Mouse (Mus musculus) gastrocnemius, postnatal 10 days (tissue): ENCODE results near the gene Sarnp. TPM values are rescaled to one million over a fixed set of nuclear protein-coding genes. Genes with fewer than 3 reads are reported as not detected.
A peak's percentile ranks its signal among the peaks of the same experiment; 100 is the strongest.

Source experiments
- DNase-seq: peaks from one replicate; pipeline ENCODE4 v3.0.0; 2021; ENCODE audit warnings: mixed read lengths
- total RNA-seq, 2 experiments: library from RNA; stranded (reverse); gene quantifications; 2 replicates each; pipeline ENCODE4 v1.2.3; 2021

Sarnp gene
- total RNA-seq, 2 experiments from 2014 or later, result 45.3 to 45.4 TPM

- DNase-seq, result no peak
Observed at GRCm38 (mm10) chr10:128890383-128891295, 73.5 kb downstream of the Sarnp start.

DNA sequence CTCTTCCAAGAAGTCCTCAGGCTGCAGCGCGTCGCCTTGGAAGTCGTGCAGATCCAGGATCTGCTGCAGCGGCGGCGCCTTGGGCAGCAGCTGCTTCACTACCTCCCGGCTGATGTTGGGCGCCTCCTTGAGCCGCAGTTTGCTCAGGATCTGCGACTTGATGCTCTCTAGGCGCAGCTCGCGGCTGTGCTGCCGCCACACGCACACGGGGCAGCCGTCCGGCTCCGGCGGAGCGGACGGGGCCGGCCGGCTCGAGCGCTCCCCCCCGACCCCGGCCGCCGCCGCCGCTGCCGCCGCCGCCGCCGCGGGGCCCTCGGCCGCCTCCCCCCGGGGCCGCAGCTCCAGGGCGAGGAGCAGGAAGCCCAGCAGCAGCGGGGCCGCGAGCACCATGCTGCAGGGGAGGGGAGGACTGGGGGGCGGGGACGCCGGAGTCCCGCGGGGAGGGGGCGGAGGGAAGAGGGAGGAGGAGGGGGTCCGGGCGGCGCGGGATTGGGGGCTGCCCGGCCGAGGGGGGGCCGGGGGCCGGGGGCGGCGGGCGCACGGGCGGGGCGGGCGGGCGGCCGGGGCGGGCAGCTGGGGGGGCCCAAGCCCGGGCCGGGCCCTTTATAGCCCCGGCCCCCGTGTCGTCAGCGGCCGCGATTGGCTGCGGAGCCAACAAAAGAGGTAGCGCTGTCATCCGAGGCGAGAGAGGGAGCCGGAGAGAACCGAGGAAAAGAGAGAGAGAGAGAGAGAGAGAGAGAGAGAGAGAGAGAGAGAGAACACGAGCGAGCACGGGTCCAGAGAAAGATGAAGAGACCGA is 74.4 kb downstream of the Sarnp start, which contains the start of gene Gdf11:
Gene Gdf11 (minus strand): TSS at position 423 of the 799 bp plus-strand sequence.
- DNase-seq, result peak; percentile 59

DNA sequence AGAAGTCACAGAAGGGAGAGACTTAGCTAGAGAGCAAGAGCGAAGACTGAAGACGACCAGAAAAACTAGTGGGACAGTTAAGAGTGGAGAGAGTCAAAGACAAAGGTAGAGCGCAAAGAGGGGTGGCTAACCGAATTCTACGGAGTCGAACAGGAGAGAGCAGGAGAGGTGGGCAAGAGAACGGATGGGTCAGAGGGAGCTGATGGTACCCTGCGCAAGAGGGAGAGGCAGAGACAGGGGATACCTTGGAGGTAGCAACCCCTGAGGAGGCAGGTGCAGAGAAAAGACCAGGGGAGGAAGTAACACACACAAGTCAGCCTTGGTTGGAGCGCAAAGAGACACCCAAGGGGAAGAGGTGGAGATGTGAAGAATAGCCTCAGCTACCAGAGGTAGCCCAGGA is 75.1 kb downstream of the Sarnp start:
- DNase-seq, result no peak

DNA sequence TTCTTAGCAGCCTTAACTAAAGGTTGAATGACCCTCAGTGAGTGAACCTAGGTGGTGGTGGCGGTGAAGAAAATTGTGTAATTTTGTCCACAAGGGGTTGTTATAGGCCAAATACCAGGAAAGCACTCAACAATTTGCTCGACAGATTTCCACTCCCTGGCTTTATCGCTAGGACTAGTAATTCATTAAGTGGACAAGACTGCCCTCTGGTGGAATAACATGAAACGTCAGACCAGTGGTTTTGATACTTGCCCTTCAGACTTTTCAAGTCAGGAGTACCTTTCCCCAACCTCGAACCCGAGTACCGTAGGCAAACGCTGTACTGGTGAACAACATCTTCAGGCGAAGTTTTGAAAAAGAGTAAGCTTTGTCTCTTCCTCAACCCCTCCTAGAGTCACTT is 78.3 kb downstream of the Sarnp start:
- peak; percentile 66 for DNase-seq

DNA sequence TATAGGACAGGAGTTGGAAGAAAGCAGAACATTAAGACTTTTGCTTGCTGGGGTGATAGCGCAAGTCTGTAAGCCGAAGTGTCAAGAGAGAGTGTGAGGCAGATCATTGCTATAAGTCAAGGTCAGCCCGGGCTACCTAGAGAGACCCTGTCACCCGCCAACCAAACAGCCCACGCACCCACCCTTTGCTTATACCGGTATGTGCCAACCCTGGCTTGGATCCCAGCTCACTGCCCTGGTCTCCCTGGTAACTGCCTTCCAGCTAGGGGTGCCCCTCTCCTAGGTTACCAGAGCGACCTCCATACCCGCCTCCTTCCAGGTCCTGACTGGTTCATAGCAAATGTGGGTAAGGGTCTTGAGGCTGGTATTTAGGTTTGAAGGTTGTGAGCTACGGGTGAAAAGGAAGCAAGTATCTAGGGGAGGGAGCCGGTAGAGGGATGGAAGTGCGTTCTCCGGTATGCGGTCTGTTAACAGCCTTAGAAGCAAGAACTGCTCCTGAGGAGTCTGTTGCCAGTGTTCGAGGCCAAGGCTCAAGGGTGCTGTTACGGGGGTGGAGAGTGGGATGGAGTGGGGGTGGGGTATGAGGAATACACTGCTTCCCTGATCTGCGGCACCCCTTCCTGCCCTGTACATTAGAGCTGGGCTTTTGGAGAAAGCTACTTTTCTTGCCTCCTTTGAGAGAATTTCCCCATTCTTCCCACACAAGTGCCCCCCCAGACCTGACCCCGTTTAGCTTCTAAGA is 79.0 kb downstream of the Sarnp start:
- DNase-seq, result no peak

DNA sequence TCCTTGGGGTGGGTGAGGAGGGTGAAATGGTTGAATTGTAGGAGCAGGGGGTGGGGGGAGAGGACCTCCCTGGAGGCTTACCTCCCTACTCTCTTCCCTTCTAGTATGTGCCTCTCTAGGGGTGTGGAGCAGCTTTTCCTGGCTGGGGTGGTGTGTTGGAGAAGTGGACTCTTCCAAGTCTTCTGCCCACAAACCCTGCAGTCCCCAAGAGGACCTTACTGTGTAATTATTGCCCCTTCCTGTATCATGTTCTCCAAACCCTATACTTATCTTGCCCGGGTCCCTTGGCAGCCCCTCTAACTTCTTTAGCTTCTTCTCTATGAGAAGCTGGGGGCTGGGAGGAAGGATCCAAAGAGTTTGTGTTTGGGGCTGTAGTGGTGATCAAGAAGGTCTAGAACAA is 79.7 kb downstream of the Sarnp start:
- DNase-seq, result no peak

DNA sequence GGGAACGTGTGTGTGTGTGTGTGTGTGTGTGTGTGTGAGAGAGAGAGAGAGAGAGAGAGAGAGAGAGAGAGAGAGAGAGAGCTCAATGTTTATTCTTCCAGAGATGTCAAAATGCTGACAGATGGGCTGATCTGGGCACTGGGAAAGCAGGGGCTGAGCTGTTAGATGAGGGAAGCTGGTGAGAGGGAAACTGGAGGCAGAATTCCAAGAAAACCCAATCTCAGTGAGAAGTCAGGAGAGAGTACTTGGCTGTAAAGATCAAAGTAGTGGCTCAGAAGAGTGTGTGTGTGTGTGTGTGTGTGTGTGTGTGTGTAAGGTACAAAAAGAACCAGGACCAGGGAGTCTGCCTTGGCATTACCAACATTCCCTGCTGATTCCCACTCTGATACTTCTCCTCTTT is 80.4 kb downstream of the Sarnp start:
- no peak for DNase-seq

DNA sequence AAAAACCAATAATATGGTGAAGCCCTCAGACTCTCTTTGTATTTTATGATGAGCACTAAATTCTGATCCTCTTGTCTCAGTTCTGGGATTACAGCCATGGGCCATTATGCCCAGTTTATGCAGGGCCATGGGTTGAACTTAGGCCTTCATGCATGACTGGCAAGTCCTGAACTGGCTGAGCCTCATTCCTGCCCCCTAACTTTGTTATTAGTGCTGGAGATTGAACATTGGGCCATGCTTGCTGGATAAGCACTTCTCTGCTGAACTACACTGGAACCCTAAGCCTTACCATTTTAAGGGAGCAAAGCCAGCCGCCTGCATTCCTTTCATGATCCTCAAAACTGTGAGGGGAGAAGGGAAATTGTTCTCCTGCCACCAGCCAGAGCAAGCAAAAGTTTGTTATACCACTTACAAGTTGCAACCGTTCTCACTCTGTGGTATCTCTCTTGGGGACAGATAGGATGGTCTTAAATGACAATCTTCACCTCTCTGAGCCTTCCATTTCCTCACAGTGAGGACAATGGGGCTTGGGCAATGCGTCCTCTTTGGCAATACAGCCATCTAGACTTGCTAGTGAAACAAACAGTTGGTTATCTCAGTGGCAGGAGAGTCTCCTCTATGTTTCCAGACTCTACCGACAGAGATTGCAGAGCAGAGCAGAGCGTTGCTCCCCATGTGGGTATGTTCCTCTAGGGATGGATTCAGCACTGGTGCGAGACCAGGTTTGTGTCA is 82.8 kb downstream of the Sarnp start:
- DNase-seq, result no peak

GRCm38 (mm10) chr10:128900698-128901097 is 83.6 kb downstream of the Sarnp start, which contains the start of gene Cd63:
TSS of gene Cd63 (plus strand) at chr10:128900989.
- no peak for DNase-seq

- DNase-seq, result no peak
Observed at GRCm38 (mm10) chr10:128901409-128901808, 84.3 kb downstream of the Sarnp start.

DNA sequence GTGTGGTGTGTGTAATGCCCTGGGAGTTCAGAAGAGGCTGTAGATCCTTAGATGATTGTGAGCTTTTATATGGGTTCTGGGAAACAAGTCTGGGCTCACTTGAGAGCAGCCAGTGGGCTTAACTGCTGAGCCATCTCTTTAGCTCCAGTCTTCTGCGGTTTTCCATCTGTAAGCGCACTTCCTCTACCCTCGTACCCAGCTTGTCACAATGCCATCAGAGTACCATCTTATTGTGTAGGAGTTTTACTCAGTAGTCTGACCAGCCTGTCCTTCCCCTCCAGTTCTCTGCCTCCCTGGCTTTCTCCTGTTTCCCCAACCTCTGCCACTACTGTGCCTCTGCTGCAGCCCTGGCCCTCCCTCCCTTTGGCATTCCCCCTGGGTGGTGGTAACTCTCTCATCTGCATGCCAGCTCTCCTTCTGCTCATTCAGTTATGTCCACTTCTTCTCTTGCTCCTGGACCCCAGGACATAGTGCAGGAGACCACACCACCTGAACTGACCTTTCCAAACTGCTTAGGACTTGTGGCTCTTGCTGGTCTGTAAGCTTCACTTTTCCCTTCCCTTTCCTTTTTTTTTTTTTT is 85.4 kb downstream of the Sarnp start:
- DNase-seq, result no peak

DNA sequence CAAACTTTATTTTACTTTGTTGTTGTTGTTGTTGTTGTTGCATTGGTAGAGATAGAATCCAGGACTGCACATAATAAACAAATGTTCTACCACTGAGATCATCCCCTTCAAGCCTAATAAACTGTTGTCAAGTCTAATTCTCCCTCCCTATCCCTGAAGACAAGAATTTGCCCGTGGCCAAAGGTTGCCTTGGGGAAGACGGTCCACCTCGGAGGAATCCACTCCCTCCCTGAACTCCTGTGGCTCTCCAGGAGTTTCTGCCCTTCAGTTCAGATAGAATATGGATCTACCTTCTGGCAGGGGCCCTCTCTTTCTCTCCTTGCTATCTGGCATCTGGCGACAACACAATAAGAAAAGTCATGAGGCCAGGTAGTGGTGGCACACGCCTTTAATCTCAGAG is 87.7 kb downstream of the Sarnp start:
- no peak for DNase-seq

- DNase-seq, result no peak
Observed at GRCm38 (mm10) chr10:128908778-128909448, 91.8 kb downstream of the Sarnp start.

DNA sequence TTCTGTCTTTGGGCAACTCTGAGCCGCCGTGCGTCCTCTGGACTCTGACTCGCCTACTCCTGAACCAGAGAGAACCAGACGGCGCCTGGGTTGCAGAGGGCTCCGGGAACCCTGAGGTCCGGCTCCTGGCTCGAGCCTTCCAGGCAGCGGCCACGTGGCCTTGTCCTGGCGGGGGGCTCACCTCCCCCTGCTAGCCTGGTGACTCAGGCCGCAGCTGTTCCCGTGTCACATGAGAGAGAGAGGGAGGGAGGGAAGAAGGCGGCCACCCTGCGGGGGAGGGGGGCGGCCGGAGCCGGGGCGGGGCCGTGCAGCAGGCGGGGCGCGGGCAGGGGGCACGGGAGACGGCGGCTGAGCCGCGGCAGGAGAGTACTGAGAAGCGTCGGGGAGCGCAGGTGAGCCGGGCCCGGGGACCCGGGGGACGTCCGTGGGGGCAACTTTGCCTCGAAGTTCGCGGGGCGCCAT is 92.5 kb downstream of the Sarnp start:
- peak; percentile 90 for DNase-seq

DNA sequence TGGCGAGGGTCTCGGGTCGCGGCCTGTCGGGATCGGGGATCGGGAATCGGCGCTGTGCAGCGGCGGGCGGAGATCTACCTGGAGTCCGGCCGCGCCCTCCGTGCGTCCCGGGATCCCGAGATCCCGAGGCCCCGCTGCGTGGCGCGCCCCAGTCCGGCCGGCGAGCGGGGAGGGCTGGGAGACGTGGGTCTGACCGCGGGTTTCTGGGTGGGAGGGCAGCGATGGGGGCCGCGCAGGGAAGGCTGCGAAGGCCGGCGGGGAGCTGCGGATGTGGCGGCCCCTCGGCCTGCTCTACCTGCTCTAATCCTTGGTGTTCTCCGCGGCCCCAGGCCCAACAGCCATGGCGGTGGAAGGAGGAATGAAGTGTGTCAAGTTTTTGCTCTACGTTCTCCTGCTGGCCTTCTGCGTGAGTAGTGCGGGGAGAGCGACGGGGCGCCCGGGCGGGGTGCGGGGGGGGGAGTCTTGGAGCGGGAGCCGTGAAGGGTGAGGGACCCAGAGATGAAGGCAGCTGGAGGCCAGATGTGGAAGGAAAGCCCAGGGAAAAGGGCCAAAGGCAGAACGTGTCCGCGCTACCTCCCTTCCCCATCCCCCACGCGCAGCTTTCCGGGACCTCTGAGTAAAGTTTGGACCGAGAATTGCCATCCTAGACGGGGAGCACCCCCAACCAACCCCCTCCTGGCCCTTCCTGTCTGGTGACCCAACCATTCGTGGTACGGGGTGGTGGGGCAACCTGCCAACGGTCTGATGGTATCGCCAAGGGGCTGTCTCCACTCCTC is 93.1 kb downstream of the Sarnp start:
- DNase-seq, result peak; percentile 66

- no peak for DNase-seq
Observed at GRCm38 (mm10) chr10:128911430-128911829, 94.3 kb downstream of the Sarnp start.

- no peak for DNase-seq
Observed at GRCm38 (mm10) chr10:128912268-128912667, 95.1 kb downstream of the Sarnp start.

DNA sequence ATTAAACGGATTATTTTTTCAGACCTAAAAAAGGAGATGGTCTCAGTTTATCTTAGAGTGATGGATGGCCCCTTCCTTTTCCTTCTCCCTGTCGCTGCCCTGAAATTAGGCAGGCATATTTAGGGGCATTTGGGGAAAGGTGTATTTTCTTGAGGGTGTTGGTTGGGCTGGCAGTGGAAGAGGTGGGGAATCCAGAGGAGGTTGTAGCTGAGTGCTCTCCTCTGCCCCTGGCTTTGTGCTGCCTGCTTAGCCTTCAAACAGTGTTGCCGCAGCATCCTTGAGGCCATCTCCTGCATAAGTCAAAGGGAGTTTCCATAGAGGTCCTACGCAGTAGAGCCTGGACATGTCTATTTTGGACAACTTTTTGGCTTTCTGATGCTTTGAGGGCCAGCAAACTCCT is 95.7 kb downstream of the Sarnp start:
- DNase-seq, result no peak

DNA sequence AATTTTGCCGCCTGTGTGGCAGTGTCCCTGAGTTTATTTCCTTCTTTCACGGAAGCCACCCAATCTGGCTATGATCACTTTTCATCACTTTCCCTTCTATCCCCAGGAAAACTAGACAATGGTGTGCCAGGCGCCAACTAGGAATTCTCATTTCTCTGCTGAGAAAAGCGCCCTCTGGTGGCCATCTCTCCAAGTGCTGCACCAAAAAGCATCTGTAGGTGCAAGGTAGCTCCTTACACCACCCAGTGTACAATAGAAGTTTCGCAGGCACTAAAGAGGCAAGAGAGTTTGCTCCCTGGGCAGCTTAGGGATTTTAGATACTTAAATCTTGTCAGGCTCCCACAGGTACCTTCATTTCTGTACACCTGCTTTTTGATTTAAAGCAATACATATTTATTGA is 96.1 kb downstream of the Sarnp start:
- peak; percentile 91 for DNase-seq

- DNase-seq, result peak; percentile 13
Observed at GRCm38 (mm10) chr10:128913696-128914095, 96.6 kb downstream of the Sarnp start.
